Mouse (Mus musculus): ENCODE data around the gene Tns3. TPM values are rescaled to one million over a fixed set of nuclear protein-coding genes. Genes with fewer than 3 reads are reported as not detected.

Gene Tns3
- total RNA-seq, 2 experiments from 2014 or later = 1.7 to 6.3 TPM

DNA sequence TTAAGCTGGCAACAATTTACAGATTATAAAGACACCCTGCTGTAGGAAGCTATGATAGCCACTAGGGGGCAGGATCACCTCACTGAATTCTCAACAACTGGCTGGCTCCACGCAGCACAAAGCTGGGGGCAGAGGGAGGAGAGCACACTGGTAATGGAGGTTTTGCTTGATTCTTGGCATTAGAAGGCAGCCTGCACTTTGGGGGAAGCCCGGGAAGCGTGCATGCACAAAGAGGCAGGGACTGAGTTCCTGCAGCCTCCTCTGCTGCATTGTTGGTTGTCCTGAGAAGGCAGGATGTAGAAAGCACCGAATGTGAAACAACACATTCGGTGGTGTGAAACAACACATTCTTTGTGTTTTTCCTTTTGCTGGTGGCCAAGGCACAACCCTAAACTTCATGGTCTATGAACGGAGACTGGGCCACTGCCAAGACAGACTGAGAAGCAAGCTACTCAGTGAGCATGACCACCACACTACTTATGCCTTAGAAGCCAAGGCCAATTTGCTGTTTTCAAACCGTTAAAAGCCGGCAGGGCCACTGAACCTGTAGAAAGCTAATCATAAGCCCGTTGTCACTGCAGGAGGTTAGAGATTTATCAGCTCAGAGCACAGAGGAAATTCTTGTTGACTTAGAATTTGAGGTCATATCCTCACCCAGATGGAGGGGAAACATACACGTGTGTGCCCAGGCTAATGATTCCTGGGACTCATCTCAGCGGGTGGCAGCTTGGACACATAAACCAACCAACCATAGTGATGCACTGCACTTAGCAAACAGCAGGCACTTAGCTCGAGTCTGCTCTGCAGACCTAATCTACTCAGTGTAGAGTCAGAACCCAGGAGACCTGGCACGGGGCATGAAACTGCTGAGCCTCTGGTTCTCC is 239.8 kb downstream of the Tns3 start:
- peak; percentile 57; the same call in 1 of the 2 replicates for ATAC-seq (replicated peaks; ENCODE audit: low FRiP score, poor library complexity, severe bottlenecking)

DNA sequence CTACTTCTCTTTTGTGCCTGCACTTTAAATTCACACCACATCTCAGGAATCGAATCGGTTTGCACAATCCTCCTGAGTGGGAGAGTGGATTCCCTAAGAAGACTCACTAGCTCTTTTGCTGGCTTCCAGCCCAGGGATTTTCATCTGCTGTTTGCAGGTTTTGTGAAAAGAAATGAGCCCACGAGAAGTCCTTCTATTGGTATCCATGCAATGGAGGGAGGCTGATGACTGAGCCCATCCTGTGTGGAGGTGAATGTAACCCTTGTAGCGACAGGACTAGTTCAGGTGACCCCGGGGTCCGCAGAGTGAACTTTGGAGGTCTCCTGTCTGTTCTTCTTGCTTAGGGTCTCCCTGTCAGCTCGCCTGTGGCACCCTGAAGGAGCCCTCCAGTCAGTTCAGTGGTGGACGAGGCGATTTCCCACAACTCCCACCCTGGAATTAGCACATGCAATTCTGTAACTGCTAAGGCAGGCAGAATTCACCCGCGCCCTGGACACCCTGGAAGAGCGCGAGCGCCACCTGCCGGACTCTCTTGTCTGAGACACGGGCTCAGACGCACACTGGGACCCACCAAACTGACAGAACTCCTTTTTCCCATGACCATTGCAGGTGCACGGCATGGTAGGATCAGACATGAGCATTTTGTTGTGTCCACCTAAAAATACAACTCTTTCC is 259.0 kb downstream of the Tns3 start:
- no peak for ATAC-seq (replicated peaks; ENCODE audit: low FRiP score, poor library complexity, severe bottlenecking)

DNA sequence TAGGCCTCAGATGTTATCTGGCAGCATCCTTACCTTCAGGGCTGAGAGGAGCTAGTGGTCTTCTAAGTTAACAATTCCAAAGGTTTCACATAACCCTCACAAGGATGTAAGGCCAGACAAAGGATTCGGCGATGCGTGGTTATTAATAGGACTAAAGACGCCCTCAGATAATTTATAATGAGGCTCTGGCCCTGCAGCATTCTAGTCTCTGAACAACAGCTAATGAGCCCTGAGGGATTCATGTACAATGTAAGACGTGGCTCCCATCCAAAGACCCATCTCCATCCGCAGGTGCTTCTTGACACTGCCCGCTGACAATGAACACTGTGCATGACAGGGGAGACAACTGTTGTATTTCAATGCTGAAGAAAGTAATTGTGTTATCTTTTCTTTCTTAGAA is 263.0 kb downstream of the Tns3 start:
- ATAC-seq (replicated peaks; ENCODE audit: low FRiP score, poor library complexity, severe bottlenecking) = no peak

DNA sequence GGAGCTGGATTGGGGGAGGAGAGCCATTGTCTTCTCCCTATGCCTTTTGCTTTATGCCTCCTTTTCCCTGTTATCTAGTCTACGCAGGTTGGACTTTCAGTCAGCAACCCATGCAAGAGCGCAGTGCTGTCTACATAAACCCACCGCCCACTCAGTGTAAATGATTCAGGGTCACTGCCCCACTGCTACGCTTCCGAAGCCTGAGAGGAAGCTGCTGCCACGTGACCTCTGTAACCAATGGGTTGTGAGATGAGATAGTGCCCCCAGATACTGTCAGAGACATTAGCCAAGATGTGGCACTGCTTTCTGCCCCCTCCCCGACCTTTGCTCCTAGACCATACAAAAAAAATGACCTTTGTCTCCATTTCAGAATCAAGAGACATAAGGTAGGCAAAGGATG is 268.0 kb downstream of the Tns3 start:
- no peak for ATAC-seq (replicated peaks; ENCODE audit: low FRiP score, poor library complexity, severe bottlenecking)

DNA sequence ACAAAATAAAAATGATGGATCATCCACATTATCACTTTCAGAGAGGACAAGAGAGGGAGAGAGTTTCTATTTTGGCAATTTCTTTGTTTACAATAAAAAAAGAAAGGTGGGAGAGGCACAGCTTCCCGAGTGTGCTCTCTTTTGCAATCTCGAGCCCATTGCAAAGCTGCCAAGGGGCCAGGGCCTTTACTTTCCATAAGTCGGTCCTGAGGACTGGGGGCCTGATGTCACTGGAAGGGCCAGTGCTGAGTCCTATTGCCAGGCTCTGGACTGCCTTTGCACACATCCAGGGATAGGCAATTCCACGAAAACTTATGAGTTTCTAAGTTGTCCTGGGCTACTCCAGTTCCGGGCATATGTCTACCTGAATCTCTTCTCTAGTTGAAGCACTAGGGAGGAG is 272.8 kb downstream of the Tns3 start:
- no peak for ATAC-seq (replicated peaks; ENCODE audit: low FRiP score, poor library complexity, severe bottlenecking)

- ATAC-seq (replicated peaks; ENCODE audit: low FRiP score, poor library complexity, severe bottlenecking) = no peak
These were observed 278.4 kb downstream of the Tns3 start for GRCm38 (mm10) chr11:8385891-8386405.

Measured in erythroid progenitor cell, adult 5-6 weeks (primary cell).